Mouse (Mus musculus) ovary, adult 18-20 months (tissue): ENCODE measurements around the gene Eps8.

Experiments
- DNase-seq: peaks from one replicate; pipeline ENCODE4 v3.0.0; 2022; ENCODE audit warnings: low spot score, mixed read lengths

The Eps8 gene

DNA sequence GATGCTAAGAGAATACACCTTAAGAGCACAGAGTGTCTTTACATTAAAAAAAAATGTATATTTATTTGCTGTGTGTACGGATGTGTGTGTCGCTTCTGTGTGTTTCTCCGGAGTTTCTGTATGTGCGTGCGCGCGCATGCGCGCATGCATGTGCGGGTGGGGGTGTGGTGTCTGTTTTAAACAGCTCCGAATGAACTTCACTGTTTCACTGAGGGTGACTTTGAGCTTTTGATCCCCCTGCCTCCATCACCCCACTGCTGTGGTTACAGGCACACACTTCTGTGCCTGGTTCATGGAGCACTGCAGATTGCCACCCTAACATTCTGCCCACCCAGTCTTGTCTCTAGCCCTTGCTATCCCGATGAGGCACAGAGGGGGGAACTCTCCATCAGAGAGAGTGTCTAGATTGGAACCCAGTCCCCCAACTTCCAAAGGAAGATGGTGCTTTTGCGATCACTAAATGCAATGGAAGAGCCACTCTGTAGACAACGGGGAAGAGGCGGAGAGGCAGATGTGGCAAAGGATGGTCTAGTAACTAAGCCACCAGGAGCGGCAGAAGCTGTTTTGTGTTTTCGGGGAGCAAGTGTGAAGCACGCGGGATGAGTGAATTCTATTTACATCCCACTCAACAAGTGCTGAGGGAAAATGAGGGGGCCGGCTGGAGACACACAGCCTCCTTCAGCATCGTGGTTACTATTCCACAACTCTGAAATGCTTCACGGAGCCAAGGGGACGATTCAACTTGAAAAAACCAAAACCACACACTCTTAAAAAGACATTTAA, 7.1 kb upstream of the Eps8 start:
- DNase-seq = no peak

GRCm38 (mm10) chr6:137658426-137659088, 3.9 kb upstream of the Eps8 start:
- no peak for DNase-seq

DNA sequence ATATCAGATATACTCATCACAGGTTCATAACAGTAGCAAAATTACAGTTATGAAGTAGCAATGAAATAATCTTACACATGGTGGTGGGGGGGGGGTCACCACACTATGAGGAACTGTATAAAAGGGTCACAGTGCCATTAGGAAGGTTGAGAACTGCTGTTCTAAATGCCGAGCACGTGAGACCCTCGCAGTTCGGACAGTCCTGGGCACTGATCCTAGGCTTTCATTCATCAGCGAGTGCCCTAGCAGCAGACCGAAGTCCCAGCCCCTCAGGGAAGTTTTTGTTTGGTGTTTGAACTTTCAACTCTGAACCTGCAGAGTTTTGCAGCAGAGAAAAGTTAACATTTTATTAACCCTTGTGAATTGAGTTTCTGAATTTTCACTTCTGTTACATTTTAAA, 2.5 kb upstream of the Eps8 start:
- no peak for DNase-seq

- no peak for DNase-seq
Measured at GRCm38 (mm10) chr6:137649528-137649927, 5.1 kb downstream of the Eps8 start.

- peak; percentile 78 for DNase-seq
Measured at GRCm38 (mm10) chr6:137649068-137649480, 5.6 kb downstream of the Eps8 start.

DNA sequence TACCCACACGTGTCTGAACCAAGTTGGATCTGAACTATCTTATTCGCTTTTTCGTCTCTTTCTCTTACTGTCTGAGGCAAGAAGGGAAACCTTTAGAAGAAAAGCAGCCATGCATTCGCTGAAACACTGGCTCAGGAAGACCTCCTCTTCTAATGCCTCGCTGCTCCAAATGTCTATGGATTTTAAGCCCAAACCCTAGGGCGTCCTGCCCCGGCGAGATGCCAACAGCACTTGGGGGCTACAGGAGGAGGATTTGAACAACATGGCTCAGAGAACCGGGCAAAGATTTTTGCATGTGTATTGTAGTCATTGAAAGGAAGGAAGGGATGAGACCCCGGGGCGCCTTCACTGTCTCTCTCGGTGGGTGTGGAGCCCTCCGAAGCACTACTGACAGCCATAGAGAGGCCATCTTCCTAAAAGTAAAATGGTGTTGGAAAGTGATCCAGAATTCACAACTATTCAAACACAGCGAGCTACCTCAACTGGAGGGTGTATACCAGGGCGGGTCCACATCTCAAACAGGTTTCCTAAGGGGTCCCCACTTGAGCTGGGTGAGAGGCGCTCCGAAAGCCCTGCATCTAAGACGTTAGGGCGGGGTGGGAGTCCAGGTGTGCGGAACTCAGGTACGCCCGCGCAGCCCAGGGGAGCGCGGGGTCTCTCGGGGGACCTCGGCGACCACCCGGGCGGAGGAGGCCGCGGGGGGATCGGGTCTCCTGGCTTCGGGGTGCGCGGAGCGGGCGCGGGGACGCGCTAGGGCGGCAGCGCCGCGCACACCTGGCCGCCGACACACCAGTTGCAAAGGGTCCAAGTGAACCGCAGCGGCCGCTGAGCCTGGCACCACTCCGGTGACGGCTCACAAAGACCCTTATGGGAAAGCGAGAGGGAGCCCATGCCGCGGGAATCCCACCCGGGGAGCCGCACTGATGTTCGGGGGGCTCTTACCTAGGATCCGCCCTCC, 6.3 kb downstream of the Eps8 start:
- DNase-seq = no peak

- DNase-seq = no peak
Measured at GRCm38 (mm10) chr6:137647646-137648045, 7.0 kb downstream of the Eps8 start.

- no peak for DNase-seq
Measured at GRCm38 (mm10) chr6:137646726-137647125, 8.0 kb downstream of the Eps8 start.

GRCm38 (mm10) chr6:137644893-137645292, 9.8 kb downstream of the Eps8 start:
- DNase-seq = no peak

- DNase-seq = no peak
Measured at GRCm38 (mm10) chr6:137643814-137644213, 10.9 kb downstream of the Eps8 start.

GRCm38 (mm10) chr6:137641642-137642041, 13.0 kb downstream of the Eps8 start:
- DNase-seq = no peak

DNA sequence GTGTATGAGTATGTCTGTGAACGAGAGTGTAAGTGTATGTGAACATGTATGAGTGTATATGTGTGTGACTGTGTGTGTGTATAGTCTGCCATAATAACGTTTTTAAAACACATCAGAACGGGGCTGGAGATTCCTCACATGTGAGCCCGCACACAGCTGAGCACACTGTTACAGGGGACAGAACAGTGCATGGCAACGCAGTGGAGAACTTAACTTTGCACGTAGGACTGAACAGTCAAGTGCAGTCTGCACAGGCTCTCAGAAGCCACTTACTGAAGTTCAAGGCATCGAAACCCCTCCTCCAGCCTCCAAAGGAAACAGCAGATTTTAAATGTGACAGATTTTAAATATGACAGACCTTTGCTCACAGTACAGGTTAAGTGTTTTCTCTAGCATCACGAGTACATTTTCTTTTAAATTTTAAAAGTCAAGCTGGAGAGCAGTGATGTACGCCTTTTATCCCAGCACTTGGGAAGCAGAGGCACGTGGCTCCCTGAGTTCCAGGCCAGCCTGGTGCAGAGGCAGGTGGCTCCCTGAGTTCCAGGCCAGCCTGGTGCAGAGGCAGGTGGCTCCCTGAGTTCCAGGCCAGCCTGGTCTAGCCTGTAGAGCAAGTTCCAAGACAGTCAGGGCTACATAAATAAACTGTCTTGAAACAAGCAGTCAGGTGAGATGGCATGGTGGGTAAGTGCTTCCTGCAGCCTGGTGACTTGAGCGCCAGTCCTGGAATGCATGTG, 15.7 kb downstream of the Eps8 start:
- no peak for DNase-seq

GRCm38 (mm10) chr6:137637443-137637842, 17.2 kb downstream of the Eps8 start:
- no peak for DNase-seq

GRCm38 (mm10) chr6:137636131-137636530, 18.5 kb downstream of the Eps8 start:
- DNase-seq = no peak

DNA sequence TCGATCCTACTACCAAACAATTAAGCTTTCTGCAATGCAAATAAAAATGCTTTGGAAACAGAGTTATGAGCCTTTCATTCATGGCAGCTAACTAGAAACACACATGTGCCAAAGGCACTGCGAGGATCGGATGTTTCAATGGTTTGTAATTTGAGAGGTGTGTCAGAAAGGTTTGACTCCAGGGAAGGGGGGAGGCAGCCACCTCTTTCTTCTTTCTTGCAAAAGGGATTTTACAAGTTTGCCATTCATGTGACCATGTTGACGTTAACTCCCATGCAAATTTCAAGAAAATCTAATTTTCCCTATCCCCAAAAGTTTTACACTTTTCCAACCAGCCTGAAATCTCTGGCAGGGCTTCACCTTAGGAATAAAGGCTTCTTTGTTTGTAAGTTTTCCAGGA, 21.1 kb downstream of the Eps8 start:
- no peak for DNase-seq

DNA sequence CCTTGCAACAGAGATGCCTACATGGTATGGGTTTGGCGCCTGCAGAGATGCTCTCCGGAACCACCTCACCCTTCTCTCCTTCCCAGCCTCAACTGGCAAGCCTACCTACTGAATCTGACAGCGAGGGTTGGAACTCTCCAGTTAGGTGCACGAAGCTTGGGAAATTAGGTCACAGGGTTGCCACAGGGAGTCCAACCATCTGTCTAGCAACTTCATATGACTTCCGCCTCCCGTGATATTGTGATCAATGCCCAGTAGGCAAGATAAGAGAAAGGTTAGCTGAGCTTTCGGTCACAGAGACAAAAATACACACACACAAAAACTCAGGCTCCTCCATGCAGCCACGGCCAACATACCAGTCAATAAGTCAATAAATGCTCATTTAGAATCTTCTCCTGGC, 21.6 kb downstream of the Eps8 start:
- DNase-seq = no peak

GRCm38 (mm10) chr6:137630387-137630786, 24.3 kb downstream of the Eps8 start:
- DNase-seq = no peak

- DNase-seq = no peak
Measured at GRCm38 (mm10) chr6:137629603-137630231, 25.0 kb downstream of the Eps8 start.

GRCm38 (mm10) chr6:137628715-137629114, 26.0 kb downstream of the Eps8 start:
- DNase-seq = no peak

DNA sequence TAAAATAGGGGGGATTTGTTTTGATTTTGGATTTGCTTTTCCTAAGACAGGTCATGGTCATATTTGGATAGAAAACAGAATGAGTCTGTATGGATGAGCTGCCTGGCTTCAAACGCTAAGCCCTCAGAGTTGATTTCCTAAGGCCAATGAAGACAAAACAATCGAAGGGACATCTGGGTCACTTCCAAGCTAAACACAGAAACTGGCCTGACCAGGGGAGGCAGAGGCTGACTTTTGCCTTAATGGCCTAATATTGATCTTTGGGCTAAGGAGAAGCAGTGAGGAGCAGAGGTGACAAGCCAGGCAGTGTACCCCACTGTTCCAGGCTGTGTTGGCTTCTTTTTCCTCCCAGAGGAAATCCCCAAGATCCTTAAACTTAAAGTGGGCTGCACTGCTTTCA, 33.7 kb downstream of the Eps8 start:
- DNase-seq = peak; percentile 18

- DNase-seq = peak; percentile 34
Measured at GRCm38 (mm10) chr6:137613903-137614302, 40.8 kb downstream of the Eps8 start.
